Mouse (Mus musculus): ENCODE data around the gene Selenoi. TPM values are rescaled to one million over a fixed set of nuclear protein-coding genes. Genes with fewer than 3 reads are reported as not detected.

Selenoi gene
- polyA plus RNA-seq, 1 experiment: 32.9 TPM

DNA sequence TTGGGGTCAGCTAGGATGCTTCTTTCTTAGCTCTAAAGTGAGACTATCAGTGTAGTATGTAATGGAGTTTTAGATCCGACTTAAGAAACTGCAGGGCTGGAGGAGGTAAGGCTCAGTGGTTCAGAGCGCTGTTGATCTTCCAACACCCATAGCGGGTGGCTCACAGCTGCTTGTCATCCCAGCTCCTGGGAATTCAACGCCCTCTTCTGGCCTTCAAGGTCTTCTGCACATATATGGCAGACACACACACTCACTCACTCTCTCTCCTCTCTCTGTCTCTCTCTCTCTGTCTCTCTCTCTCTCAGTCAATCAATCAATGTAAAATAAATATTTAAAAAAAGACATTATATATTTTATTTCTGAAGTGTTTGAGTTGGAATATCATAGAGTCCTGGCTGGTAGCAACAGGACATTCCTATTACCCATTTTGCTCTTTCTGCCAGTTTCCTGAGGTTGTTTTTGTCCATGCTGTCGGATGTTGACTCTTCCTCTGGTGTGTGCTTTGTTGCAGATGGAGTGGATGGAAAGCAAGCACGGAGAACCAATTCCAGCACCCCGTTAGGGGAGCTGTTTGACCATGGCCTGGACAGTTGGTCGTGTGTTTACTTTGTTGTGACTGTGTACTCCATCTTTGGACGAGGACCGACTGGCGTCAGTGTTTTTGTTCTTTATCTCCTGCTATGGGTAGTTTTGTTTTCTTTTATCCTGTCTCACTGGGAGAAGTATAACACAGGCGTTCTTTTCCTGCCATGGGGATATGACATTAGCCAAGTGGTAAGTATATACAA, 23.4 kb downstream of the Selenoi start:
- Histone ChIP-seq H3K27ac (ENCODE audit: insufficient read depth, low read length) (no peak overlapping the region), H3K4me3 (ENCODE audit: insufficient read depth, low read length) (no peak overlapping the region), H3K4me1 (ENCODE audit: control insufficient read depth, insufficient read depth, low read length) (no peaks in the 10 kb centered on the region)
- TF ChIP-seq CTCF (IDR thresholded peaks at IDR 0.05; ENCODE audit: extremely low read depth, insufficient read depth, low read length) (no peak), POLR2A (IDR thresholded peaks at IDR 0.05; ENCODE audit: extremely low read depth, insufficient read depth, low read length) (no peak)

DNA sequence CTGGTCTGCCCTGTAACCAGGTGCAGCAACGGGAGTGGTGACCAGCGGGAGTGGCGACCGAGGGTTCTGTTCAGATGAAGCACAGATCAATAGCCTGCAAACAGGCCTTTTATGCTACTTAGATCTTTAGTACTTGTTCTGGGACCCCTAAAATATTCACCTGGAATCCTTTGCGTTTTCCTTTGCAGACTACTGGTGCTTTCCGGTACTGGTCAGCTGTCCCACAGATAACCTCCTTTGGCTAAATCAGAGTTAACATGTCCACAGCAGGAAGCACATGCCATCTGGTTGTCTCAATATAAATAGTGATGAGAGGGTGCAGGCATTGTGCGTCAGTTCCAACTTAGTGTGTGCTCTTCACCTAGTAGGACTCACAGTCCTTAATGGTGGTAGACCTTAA, 26.4 kb downstream of the Selenoi start:
- H3K4me3 ChIP-seq (ENCODE audit: insufficient read depth, low read length): no peak overlapping the region
- H3K4me1 ChIP-seq (ENCODE audit: control insufficient read depth, insufficient read depth, low read length): no peaks in the 10 kb centered on the region
- TF ChIP-seq CTCF (IDR thresholded peaks at IDR 0.05; ENCODE audit: extremely low read depth, insufficient read depth, low read length) (no peak), POLR2A (IDR thresholded peaks at IDR 0.05; ENCODE audit: extremely low read depth, insufficient read depth, low read length) (no peak)
- no peak overlapping the region for H3K27ac ChIP-seq (ENCODE audit: insufficient read depth, low read length)

DNA sequence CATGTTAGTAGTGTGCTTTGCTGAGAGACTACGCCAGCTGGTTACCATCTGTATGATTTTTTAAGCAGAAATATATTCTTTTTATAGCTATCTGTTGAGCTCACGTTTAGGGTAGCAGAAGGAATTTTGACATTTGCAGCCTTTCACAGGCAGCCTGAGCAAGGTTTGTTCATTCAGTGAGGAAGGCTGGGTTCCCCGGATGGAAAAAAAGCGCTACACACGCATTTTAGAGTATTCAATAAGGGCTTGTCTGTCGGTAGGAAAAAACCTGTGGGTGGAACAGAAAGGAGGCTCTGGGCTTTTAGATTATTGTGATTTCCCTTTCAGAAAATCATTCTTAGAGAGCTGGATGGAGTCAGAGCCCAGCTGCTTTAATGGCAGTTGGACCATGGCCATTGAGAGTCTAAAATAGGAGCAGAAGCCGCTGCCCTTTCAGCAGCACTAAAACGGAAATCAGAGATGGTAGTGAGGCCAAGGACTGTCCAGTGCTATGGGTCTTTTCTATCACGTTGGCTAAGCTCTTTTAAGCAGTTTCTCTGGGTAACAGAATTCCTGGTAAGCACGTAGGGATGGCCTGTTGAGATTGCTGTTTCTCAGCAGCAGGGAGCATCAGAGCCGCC, 38.3 kb downstream of the Selenoi start:
- TF ChIP-seq CTCF (IDR thresholded peaks at IDR 0.05; ENCODE audit: extremely low read depth, insufficient read depth, low read length) (no peak), POLR2A (IDR thresholded peaks at IDR 0.05; ENCODE audit: extremely low read depth, insufficient read depth, low read length) (no peak)
- H3K4me1 ChIP-seq (ENCODE audit: control insufficient read depth, insufficient read depth, low read length): peaks cover 5% of the 10 kb centered on the region
- H3K4me3 ChIP-seq (ENCODE audit: insufficient read depth, low read length): no peak overlapping the region
- H3K27ac ChIP-seq (ENCODE audit: insufficient read depth, low read length): no peak overlapping the region

DNA sequence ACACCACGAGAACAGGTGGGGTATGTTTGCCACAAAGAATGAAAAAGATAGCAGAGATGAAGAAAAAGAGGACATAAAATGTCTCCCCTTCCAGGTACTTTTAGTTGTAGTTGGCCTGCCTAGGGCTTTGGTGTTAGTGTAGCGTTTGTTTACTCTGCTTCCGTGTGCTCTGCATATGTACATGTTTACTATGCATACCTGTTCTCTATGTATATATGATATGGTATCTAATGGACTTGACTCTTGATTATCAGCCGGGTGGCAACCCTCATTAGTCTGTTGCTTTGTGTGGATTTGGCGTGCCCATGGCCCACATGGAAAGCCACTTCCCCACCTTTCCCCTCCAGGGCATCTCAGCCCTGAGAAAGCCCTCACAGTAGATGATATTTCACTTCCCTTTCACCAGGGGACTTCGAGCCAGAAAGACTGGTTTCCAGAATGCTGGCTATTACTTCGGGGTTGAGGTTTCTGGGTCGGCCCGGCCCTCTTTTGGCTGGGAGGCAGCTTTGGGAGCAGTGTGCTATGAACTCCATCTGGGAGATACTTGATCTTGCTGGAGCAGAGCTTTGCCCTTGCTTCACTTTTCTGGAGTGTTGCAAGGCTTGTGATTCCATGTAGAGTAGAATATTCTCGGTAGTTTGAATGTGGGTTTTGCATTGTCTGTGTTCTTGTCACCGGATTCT, 39.4 kb downstream of the Selenoi start:
- Histone ChIP-seq H3K4me1 (ENCODE audit: control insufficient read depth, insufficient read depth, low read length) (peaks cover 5% of the 10 kb centered on the region), H3K4me3 (ENCODE audit: insufficient read depth, low read length) (no peak overlapping the region), H3K27ac (ENCODE audit: insufficient read depth, low read length) (no peak overlapping the region)
- TF ChIP-seq POLR2A (IDR thresholded peaks at IDR 0.05; ENCODE audit: extremely low read depth, insufficient read depth, low read length) (no peak), CTCF (IDR thresholded peaks at IDR 0.05; ENCODE audit: extremely low read depth, insufficient read depth, low read length) (no peak)

DNA sequence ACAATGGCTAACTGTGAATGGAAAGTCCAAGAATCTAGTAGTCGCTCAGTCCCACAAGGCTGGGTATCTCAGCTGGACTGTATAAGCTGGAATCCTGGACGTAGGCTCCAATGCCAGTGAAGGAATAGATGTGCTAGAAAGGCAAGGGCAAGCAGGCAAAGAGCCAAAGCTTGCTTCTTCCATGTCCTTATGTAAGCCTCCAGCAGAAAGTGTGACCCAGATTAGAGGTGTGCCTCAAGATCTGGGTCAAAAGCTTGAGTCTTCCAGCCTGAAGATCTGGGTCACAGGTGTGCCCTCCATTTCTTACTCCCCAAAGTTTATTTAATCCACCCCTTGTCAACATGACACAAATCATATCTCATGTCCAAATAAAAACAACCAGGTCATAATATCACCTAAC, 44.0 kb downstream of the Selenoi start:
- Histone ChIP-seq H3K4me3 (ENCODE audit: insufficient read depth, low read length) (no peak overlapping the region), H3K4me1 (ENCODE audit: control insufficient read depth, insufficient read depth, low read length) (no peaks in the 10 kb centered on the region)

DNA sequence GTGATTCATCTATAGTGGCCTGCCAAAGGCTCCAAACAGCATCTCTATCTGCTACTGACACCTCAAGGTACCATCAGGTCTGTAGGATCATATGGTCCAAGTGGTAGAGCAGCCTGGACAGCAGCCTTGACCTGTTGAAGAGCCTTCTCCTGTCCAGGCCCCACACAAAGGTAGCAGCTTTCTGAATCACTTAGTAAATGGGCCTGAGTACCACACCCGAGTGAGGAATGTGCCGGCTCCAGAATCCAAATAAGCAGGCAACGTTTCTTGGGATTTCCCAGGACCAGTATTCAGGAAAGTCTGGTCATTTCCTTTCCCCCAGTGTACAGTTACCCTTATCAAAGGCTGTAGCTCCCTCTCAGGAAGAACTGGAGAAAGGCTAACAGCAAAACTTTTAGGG, 46.6 kb downstream of the Selenoi start:
- Histone ChIP-seq H3K27ac (ENCODE audit: insufficient read depth, low read length) (no peak overlapping the region), H3K4me1 (ENCODE audit: control insufficient read depth, insufficient read depth, low read length) (no peaks in the 10 kb centered on the region), H3K4me3 (ENCODE audit: insufficient read depth, low read length) (no peak overlapping the region)
- TF ChIP-seq POLR2A (IDR thresholded peaks at IDR 0.05; ENCODE audit: extremely low read depth, insufficient read depth, low read length): no peak
- no peak for TF ChIP-seq CTCF (IDR thresholded peaks at IDR 0.05; ENCODE audit: extremely low read depth, insufficient read depth, low read length)

More for the DNA sequence above, 44.0 kb downstream of the Selenoi start:
- no peak overlapping the region for H3K27ac ChIP-seq (ENCODE audit: insufficient read depth, low read length)
- TF ChIP-seq POLR2A (IDR thresholded peaks at IDR 0.05; ENCODE audit: extremely low read depth, insufficient read depth, low read length) (no peak), CTCF (IDR thresholded peaks at IDR 0.05; ENCODE audit: extremely low read depth, insufficient read depth, low read length) (no peak)

DNA sequence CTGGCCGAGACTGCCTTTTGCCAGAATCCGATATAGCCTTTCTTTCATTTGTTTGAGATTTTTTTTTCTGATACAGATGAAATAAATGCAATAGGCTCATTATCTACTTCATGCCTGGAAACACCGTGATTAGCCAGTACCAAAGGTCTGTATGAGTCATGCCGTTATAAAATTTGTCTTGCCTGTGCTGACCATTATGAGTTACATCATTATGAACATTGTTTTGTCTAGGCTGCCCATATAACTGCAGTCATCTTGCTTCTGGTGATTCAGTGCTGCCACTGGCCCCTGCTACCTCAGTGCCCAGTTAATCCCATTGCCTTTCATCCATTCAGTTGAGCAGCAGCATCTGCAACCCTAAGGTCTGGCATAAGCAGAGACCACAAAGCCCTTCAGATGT, 47.1 kb downstream of the Selenoi start:
- no peaks in the 10 kb centered on the region for H3K4me1 ChIP-seq (ENCODE audit: control insufficient read depth, insufficient read depth, low read length)
- no peak overlapping the region for H3K4me3 ChIP-seq (ENCODE audit: insufficient read depth, low read length)
- TF ChIP-seq POLR2A (IDR thresholded peaks at IDR 0.05; ENCODE audit: extremely low read depth, insufficient read depth, low read length): no peak
- no peak for TF ChIP-seq CTCF (IDR thresholded peaks at IDR 0.05; ENCODE audit: extremely low read depth, insufficient read depth, low read length)
- H3K27ac ChIP-seq (ENCODE audit: insufficient read depth, low read length): no peak overlapping the region

DNA sequence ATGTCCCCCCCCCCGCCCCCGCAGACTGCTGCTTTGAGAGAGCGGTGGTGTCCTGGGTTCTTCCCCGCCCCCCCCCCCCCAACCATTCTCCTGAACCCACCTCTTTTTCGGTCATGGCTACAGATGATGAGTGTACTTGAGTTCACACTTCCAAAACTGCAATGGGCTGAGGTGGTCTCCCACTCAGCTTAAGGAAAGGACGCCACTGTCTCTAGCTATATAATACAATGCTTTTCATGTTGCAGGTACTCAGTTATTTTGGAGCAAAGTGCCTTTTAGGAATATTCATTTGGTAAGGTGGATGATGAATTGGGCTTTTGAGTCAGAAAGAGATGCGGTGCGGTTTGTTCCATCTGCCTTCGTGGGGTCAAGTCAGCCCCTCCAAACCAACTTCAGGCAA, 48.5 kb downstream of the Selenoi start:
- no peaks in the 10 kb centered on the region for H3K4me1 ChIP-seq (ENCODE audit: control insufficient read depth, insufficient read depth, low read length)
- H3K4me3 ChIP-seq (ENCODE audit: insufficient read depth, low read length): peak overlapping the region; percentile 44
- TF ChIP-seq CTCF (IDR thresholded peaks at IDR 0.05; ENCODE audit: extremely low read depth, insufficient read depth, low read length): no peak
- no peak for TF ChIP-seq POLR2A (IDR thresholded peaks at IDR 0.05; ENCODE audit: extremely low read depth, insufficient read depth, low read length)
- H3K27ac ChIP-seq (ENCODE audit: insufficient read depth, low read length): no peak overlapping the region

DNA sequence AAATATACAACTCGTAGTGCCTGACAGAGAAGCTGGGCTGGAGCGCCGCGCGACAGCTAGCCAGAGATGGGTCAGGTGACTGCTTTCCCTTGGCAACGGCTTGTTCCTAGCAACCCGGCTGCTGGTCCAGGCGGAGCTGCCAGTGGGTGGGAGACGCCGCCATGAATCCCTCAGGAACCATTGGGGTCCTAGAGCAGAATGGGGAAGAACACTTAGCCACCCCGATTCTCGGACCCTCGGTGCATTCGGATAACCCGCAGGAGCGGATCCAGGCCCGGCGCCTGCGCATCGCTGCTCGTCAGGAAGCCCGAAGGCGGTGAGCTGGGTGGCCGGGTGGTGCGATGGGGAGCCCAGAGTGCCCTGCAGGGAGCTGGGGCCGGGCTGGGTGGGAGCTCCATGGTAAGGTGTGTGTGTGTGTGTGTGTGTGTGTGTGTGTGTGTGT, 48.9 kb downstream of the Selenoi start, which contains the start of gene Drc1:
Gene Drc1 (plus strand): TSS at position 98 of the 442 bp plus-strand sequence.
- peak; percentile 44; the same call in 1 of the 2 replicates for TF ChIP-seq POLR2A (IDR thresholded peaks at IDR 0.05; ENCODE audit: extremely low read depth, insufficient read depth, low read length)
- no peak for TF ChIP-seq CTCF (IDR thresholded peaks at IDR 0.05; ENCODE audit: extremely low read depth, insufficient read depth, low read length)
- Histone ChIP-seq H3K4me3 (ENCODE audit: insufficient read depth, low read length) (peak within 1 kb of the TSS; percentile 44), H3K27ac (ENCODE audit: insufficient read depth, low read length) (no peak within 1 kb of the TSS), H3K4me1 (ENCODE audit: control insufficient read depth, insufficient read depth, low read length) (no peaks in the 10 kb centered on the region)

Measured in cortical plate, adult 2 months (tissue).